Mouse (Mus musculus) layer of hippocampus, adult 2 months (tissue): Measurements from ENCODE around the gene Spata16. TPM values are rescaled to one million over a fixed set of nuclear protein-coding genes. Genes with fewer than 3 reads are reported as not detected.

Source experiments
- DNase-seq, 2 experiments: peaks; one replicate each; pipeline ENCODE4 v3.0.0; 2022; ENCODE audit warnings: low spot score in 2 of 2
- H3K27ac ChIP-seq: fragments of 200-600 bp; 2 replicates; pipeline ENCODE4 v1.8.1; 2022
- H3K4me3 ChIP-seq: fragments of 200-600 bp; 2 replicates; pipeline ENCODE4 v1.8.1; 2022; ENCODE audit warnings: mild to moderate bottlenecking
- CTCF ChIP-seq: fragments of 200-600 bp; conservative IDR thresholded peaks from 2 replicates; pipeline ENCODE4 v1.8.1; 2022; ENCODE audit warnings: antibody characterized with exemption, mild to moderate bottlenecking, moderate library complexity
- total RNA-seq, 2 experiments: library from RNA; stranded (reverse); gene quantifications; 2 replicates each; pipeline ENCODE4 v1.2.3; 2021

The Spata16 gene
- total RNA-seq, 2 experiments from 2014 or later = not detected

DNA sequence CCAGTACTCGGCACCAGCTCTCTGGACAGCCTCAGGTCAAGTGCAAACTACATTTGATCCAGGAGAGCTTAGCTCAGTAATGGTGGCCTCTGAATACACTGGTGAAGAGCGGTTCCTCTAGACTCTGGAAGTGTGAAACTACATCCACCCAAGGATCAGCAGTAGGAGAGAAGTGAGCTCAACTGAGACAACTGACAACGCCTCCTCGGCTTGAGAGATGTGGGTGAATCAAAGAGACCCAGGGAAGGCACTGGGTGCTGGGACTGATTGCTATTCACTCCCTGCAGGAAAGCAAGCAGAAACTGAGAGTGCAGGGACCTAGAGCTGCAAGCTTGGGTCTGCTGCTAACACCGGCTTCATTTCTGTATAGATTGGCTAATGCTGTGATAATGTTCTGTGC, 210.5 kb downstream of the Spata16 start:
- Histone ChIP-seq H3K4me3 (no peak overlapping the region), H3K27ac (no peak overlapping the region)
- TF ChIP-seq CTCF = no peak
- DNase-seq = no peak

DNA sequence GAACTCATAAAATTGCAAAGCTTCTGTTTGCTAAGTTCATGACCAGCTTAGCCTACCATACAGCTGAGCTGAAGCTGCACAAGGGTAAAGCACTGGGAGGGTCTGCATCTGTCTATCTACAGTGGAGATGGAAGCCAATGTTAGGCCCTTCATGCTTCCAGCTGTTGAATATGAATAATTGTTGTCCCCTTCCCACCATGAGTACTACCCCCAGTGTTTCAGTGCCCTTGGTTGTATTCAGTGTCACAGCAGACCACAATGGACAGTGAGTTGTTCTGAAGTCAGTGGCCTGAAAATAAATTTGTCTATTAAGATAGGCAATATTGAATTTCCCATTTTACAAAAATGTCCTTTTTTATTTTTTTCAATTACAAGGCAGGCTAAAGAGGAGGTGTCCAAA, 212.8 kb downstream of the Spata16 start:
- TF ChIP-seq CTCF = no peak
- Histone ChIP-seq H3K4me3 (no peak overlapping the region), H3K27ac (no peak overlapping the region)
- DNase-seq = no peak

DNA sequence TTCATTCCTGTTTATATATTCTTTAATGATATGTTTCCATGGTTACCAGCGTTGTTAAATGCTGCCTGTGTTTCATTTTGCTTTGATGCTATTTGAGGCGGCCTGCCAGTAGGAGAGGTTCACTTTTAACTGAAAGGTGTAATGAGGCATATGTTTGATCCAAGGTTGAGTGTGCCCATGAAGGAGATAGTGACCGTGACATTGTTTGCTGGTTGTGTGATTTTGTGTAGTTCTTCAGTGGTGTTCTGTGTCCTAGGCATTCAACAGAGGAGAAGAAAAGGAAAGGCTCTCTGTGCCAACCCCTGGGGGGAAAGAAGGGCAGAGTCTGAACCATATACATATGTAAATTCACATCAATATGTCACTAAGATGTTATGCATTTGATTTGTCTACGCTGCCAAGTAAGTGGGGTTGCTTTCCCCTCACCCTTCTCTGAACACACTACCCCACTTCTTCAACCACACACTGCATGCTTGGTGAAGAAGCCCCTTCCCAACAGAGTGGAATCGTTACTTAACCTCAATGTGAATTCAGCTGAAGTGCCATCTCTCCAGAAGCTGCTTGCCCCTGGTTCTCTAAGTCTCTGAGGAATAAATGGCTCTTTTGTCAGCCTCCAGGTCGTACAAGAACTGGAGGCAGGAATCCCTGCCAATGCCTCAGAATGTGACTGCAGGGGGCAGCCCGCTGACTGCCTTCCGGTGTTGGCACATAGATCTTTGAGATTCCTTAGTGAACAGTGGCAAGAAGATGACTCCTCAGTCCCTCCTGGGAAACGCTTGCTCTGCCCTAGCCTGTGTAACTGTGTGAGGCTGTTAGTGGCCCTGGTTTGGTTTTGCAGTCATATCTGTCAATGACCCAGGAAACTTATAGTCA, 213.5 kb downstream of the Spata16 start:
- no peak overlapping the region for H3K27ac ChIP-seq
- no peak overlapping the region for H3K4me3 ChIP-seq
- TF ChIP-seq CTCF = no peak
- DNase-seq = no peak

DNA sequence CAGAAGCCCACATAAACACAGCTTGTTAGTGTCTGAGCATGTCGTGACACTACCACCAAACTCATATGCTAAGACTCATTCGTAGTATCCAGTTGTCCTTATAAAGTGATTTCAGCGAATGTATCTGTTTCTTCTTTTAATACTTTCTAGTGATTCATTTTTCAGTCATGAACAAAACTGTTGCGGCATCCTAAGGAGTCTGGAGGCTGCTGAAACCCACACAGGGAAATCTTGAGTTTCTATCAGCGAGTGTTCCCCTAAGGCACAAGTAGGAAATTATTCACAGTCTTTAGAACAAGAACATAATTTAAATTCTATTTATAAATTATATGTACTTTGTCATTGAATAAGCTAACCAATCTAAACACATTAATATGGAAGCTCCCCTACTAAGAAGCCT, 216.1 kb downstream of the Spata16 start:
- TF ChIP-seq CTCF = no peak
- no peak overlapping the region for H3K4me3 ChIP-seq
- no peak overlapping the region for H3K27ac ChIP-seq
- DNase-seq = no peak

DNA sequence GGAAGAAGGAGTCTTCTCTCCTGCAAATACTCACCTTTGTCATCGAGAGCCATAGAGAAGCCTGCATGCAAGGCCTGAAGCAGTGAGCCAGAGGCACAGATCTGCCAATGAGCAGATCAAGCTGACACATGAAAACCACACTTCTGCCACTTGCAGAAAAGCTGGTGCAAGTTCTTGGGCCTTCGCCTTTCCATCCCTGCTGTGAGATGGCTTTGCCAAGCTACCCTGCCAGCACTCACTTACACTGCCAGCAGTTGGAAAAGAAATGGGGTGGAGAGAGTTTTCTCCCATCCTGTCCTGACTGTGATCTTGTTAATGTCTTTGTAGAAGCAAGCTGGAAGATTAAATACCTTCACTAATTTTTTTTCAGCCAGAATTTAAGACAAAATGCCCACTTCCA, 237.3 kb downstream of the Spata16 start:
- Histone ChIP-seq H3K4me3 (no peak overlapping the region), H3K27ac (no peak overlapping the region)
- peak; percentile 15 to 16 for DNase-seq
- TF ChIP-seq CTCF = no peak

DNA sequence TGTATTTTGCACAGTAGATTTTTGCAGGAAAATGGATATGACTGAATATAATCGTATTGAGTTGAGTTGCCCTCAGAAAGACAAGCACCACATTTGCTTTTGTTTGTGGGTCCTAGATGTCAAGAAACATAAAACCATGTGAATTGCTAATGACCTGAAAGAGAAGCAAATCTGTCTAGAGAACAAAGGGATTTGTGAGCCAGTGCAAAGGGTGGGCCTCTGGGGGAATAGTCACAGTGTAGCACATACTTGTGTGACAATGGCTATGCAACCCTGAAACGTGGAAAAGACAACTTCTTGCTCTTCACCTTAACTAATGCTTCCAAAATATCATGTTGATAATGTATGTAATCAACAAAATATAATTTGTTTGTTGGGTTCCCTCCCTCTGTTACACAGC, 239.9 kb downstream of the Spata16 start:
- DNase-seq = no peak
- no peak overlapping the region for H3K4me3 ChIP-seq
- no peak overlapping the region for H3K27ac ChIP-seq
- no peak for TF ChIP-seq CTCF

DNA sequence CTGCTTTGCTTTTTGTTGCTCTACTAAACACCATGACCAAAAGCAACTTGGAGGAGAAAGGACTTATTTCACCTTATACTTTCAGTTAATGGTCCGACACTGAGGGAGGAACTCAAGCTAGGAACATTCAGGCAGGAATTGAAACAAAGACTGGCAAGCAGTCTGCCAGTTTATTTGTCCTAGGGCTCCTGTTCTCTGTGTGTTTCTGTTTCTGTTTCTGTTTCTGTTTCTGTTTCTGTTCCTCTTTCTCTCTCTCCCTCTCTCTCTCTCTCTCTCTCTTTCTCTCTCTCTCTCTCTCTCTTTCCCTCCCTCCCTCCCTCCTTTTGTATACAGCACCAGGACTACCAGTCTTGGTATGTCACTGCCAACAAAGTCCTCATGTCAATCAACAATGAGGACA, 279.2 kb downstream of the Spata16 start:
- H3K4me3 ChIP-seq = no peak overlapping the region
- no peak for TF ChIP-seq CTCF
- no peak for DNase-seq
- H3K27ac ChIP-seq = no peak overlapping the region

DNA sequence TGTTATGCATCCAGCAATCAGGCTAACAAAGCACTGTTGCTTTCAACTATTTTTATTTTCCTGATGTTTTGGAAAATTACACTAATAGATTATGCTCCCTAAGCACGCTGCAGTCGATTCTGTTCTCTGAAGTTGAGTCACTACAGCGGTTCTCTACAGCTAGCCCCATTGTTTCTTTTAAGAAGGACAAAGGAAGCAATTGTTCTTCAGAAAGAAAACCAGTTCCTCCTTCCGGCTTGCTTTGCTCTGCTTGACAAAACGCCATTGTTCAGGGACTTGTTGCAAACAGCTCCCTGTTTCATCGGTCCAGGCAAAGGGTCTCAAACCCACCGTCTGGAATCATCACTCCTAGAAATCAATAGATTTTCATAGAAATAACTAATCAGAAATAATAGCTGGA, 283.6 kb downstream of the Spata16 start:
- TF ChIP-seq CTCF = no peak
- no peak overlapping the region for H3K4me3 ChIP-seq
- no peak overlapping the region for H3K27ac ChIP-seq
- DNase-seq = no peak

DNA sequence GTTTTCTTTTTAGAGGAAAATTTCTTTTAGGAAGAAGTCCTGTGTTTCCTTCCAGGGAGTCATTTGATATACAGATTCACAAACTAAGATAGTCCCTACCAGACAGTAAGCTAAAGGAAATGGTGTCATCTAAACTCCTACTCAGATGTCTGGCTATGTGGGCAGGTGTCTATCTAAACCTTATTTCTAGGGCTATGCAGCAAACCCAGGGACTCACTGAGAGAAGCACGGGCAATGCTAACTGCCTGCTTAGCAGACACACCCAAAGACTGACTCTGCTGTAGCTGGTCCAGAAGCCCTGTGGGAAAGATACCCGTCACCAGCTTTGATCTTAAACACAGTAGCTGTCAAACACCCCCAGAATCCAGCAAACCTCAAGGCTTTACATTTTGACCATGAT, 284.2 kb downstream of the Spata16 start:
- H3K27ac ChIP-seq = no peak overlapping the region
- no peak for DNase-seq
- TF ChIP-seq CTCF = no peak
- H3K4me3 ChIP-seq = no peak overlapping the region

DNA sequence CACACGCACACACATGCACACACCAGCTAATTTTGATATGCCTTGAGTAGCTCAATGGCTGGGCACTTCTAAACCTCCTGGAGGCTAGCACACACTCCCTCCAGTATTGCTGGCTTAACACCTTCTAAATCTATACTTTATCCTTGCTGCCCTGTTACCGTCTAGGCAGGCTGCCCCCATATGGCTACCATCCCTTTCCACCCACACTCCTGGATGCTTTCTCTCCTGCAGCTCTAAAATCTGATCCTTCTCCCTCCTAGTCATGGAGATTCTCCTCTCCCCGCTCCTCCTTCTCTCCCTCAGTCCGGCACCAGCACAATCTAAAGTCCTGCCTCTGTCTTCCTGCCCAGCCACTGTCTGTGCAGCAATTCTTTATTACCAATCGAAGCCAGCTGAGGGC, 286.0 kb downstream of the Spata16 start:
- no peak for DNase-seq
- no peak for TF ChIP-seq CTCF
- Histone ChIP-seq H3K27ac (no peak overlapping the region), H3K4me3 (no peak overlapping the region)

DNA sequence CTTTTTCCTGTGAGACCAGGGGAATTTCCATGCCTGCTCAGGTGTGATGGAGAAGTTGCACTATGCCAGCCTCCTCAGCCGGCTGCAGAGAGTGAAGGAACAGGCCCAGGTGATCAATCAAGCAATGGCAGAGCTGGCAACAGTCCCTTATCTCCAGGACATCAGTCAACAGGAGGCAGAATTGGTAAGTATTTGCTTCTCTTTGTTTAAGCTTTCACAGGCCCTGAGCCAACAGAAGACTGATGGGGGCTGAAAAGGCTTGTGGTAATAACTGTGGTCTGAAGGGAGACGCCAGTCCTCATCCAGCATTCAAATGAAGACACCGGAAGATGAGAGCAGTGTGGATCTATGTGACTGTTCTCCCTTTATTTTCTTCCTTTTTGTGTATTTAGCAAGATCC, 286.8 kb downstream of the Spata16 start:
- DNase-seq = no peak
- H3K4me3 ChIP-seq = no peak overlapping the region
- TF ChIP-seq CTCF = no peak
- no peak overlapping the region for H3K27ac ChIP-seq

DNA sequence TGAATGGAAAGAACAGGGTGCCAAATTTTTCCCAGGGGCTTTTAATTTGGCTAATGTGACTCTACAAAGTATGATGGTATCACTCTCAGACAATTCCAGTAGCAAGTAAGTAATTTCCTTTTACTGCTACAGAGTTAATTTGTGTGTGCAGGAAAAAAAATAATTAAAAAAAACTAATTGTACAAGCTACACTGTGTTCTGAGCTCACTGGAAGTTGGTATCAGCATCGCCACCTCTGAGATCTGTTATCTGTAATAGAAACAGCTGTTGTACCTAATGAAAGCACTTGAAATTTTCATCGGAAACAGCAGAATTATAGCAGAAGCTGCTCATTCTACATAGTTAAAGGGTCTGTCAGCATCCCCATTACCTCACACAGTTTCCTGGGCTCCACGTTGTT, 295.7 kb downstream of the Spata16 start:
- no peak overlapping the region for H3K4me3 ChIP-seq
- DNase-seq = no peak
- TF ChIP-seq CTCF = no peak
- no peak overlapping the region for H3K27ac ChIP-seq

DNA sequence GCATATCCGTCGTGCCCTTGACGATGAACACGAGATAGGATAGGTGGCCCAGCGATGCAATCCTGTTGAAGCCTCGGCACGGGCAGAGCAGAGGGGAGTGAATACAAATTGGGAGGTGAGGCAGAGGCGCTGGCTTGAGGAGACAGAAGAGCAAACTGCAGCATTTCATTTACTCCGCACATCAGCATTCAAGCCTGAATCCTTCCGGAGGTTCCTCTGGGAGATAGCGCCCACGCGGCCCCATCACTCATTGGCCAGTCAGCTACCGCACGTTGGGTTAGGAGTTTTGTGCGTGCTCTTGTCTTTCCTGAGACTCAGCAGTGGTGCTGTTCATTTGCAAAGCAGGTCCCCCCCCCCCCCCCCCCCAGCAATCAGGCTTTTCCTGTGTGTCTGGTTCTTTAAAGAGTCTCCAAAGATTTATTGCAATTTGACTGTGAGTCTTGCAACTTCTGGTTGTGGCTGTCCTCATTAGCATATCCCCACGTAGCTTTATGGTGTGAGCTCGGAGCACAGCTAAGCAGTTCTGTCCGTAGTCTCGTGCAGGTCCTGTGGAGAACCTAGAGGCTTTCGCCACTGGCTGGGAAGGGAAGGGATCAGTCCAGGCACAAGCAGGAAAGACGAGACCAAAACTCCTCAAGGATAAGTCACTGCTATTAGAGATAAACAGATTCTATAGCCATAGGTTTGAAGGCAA, 299.6 kb downstream of the Spata16 start:
- no peak for TF ChIP-seq CTCF
- DNase-seq = no peak
- Histone ChIP-seq H3K27ac (no peak overlapping the region), H3K4me3 (no peak overlapping the region)

DNA sequence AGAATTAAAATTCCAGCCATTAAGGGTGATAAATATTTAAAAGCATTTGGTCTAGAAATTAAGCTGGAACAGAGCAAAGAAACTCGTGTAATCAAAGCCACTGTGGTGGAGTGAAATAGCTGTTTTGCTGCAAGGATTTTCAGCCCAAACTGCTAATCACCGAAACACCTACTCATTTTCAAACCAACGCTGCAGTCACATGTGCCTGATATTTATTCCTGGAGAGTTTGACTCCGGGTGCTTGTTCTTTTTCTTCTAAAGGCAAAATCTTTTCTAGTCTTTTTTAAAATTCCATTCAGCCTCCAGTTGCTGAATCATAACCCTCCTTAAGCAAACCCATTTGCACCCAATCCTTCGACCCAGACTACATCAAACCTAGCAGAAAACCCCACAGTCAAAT, 329.4 kb downstream of the Spata16 start:
- no peak for TF ChIP-seq CTCF
- no peak overlapping the region for H3K4me3 ChIP-seq
- peak in 1 of 2 experiments; percentile 30 for DNase-seq
- no peak overlapping the region for H3K27ac ChIP-seq
